In the genomic region with DNA sequence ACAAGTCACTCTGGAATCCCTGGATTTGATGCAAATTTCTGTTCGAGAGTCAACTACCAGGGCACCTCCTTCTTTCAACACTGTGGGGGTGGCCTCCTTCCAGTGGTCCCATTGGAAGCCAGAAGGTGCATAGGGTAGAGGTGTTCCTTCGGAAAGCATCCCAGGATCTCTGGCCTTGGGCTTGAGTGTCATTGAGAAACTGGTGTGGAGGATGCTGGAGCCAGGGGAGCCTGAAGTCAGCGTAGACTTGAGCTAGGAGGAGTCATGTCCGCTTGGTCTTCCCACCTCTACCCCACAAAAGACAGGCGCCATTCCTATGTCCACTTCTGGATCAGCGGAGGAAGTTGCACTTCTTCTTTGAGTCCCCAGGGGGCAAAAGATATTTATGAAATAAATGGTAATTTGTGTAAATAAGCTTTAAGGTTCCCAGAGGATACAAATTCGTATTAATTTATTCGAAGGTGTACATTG, we compare ENCODE assay signal across 9 mouse cellular contexts. TPM values are rescaled to one million over a fixed set of nuclear protein-coding genes. Genes with fewer than 3 reads are reported as not detected.
DNase-seq lines count a peak whose midpoint lies in the region; ATAC-seq and TF ChIP-seq lines count a peak whose summit lies in the region.
"Had no signal": no experiment of that assay in that cellular context is flagged by ENCODE, and none has a peak within 500 bp of the region (broad histone marks: within the 10 kb centered on the region; RNA-seq: fewer than 3 reads in every experiment).

No protein-coding gene starts in this region.

- no peaks in the 10 kb centered on the region for H3K36me3 ChIP-seq in intestine, embryonic 14.5 days (ENCODE audit: control insufficient read depth, insufficient read depth, low read length)

- H3K4me2 ChIP-seq in intestine, embryonic 14.5 days (ENCODE audit: low read length): peak overlapping the region; percentile 84

- intact Hi-C loops in gastrocnemius, postnatal 36 days (cut with DNase I): loop anchor here (5.0 to 10.0 kb wide), 2 partner anchors 374 to 514 kb away; a partner anchor contains a TSS
- intact Hi-C loops in left cerebral cortex, adult 2 months (cut with DNase I): loop anchor here (5.0 to 10.0 kb wide), 5 partner anchors 324 to 1989 kb away; a partner anchor contains a TSS

- H3K9me3 ChIP-seq in intestine, embryonic 14.5 days (ENCODE audit: control insufficient read depth, low read length): no peaks in the 10 kb centered on the region

- TF ChIP-seq CTCF in left cerebral cortex, adult 2 months (IDR thresholded peaks at IDR 0.05): no peak

- peaks cover 33% of the 10 kb centered on the region for H3K4me1 ChIP-seq in intestine, embryonic 14.5 days (replicated peaks; ENCODE audit: control insufficient read depth, insufficient read depth, low read length)

- peak overlapping the region; percentile 78 for H3K9ac ChIP-seq in intestine, embryonic 14.5 days (ENCODE audit: low read length)

- ATAC-seq in intestine, embryonic 14.5 days (replicated peaks; ENCODE audit: low FRiP score, low TSS enrichment, low read depth): no peak
- ATAC-seq in granulocyte monocyte progenitor cell, adult 5-6 weeks (replicated peaks; ENCODE audit: poor library complexity, severe bottlenecking): no peak

- peak overlapping the region; percentile 63 for H3K4me3 ChIP-seq in intestine, embryonic 14.5 days (ENCODE audit: low read depth, low read length)
- H3K4me3 ChIP-seq in left cerebral cortex, adult 2 months: no peak overlapping the region

- peak; percentile 36 for DNase-seq in kidney, adult 18-20 months
- DNase-seq in kidney, postnatal 25 days: no peak
- peak; percentile 65 for DNase-seq in embryo, embryonic 11 days
- peak; percentile 69 for DNase-seq in intestine, embryonic 14.5 days (ENCODE audit: low spot score)
- peak; percentile 20 for DNase-seq in naive thymus-derived CD4-positive, alpha-beta T cell, adult 2 months (ENCODE audit: low read depth)
- DNase-seq in gastrocnemius, postnatal 36 days: no peak
- DNase-seq in left cerebral cortex, adult 2 months (ENCODE audit: extremely low spot score in 1 of 2, low spot score in 2 of 2): no peak

- peaks cover 75% of the 10 kb centered on the region for H3K27me3 ChIP-seq in intestine, embryonic 14.5 days (replicated peaks; ENCODE audit: control insufficient read depth, insufficient read depth, low read length)

- peak overlapping the region; percentile 58 for H3K27ac ChIP-seq in intestine, embryonic 14.5 days (ENCODE audit: low read depth)
- H3K27ac ChIP-seq in left cerebral cortex, adult 2 months: no peak overlapping the region

- WGBS in intestine, embryonic 14.5 days: 24% methylated on average over 8 of the region's 8 CpGs

RNA-seq across cellular contexts. Expression of a gene that starts 8.9 kb away (rescaled TPM):
- not detected in 2 replicates for polyA plus RNA-seq in intestine, embryonic 14.5 days (2014; fragmentation: Nextera tagmentation; extraction: Ambion mirVana)
- total RNA-seq in gastrocnemius, postnatal 36 days (2021): not detected
- not detected in 2 replicates for total RNA-seq in granulocyte monocyte progenitor cell, adult 5-6 weeks (2014; fragmentation: Nextera tagmentation)
- not detected in 2 replicates for total RNA-seq in granulocyte monocyte progenitor cell, adult 5-6 weeks (2017)
- total RNA-seq in left cerebral cortex, adult 2 months (2021): not detected
- total RNA-seq: hematopoietic stem cell, adult 5-6 weeks had no signal

RNA-seq across cellular contexts. Expression of a gene that starts 8.9 kb away (rescaled TPM):
- 7.2 and 7.7 TPM in 2 replicates for polyA plus RNA-seq in intestine, embryonic 14.5 days (2014; fragmentation: Nextera tagmentation; extraction: Ambion mirVana)
- total RNA-seq in gastrocnemius, postnatal 36 days (2021): 1 to 10 TPM; 3.0 to 3.7 TPM
- total RNA-seq in granulocyte monocyte progenitor cell, adult 5-6 weeks (2014; fragmentation: Nextera tagmentation): 0.11 TPM in 1 of 2 replicates, not detected in the other
- total RNA-seq in granulocyte monocyte progenitor cell, adult 5-6 weeks (2017): not detected in 2 replicates
- 1 to 10 TPM; 1.9 to 2.0 TPM for total RNA-seq in left cerebral cortex, adult 2 months (2021)

RNA-seq across cellular contexts. Expression of a gene that starts 45.0 kb away (rescaled TPM):
- polyA plus RNA-seq in intestine, embryonic 14.5 days (2014; fragmentation: Nextera tagmentation; extraction: Ambion mirVana): not detected in 2 replicates
- 1 to 10 TPM; 1.4 to 1.7 TPM for total RNA-seq in gastrocnemius, postnatal 36 days (2021)
- total RNA-seq in granulocyte monocyte progenitor cell, adult 5-6 weeks (2014; fragmentation: Nextera tagmentation): not detected in 2 replicates
- total RNA-seq in granulocyte monocyte progenitor cell, adult 5-6 weeks (2017): not detected in 2 replicates
- under 1 TPM in 1 of 2 experiments, not detected in 1; 0.19 TPM for total RNA-seq in left cerebral cortex, adult 2 months (2021)

Comparison
In these comparisons a context has a peak if more than half of its experiments do, and no peak if none do; other contexts are left out.
1. DNase-seq: peak in kidney, adult 18-20 months (single experiment), embryo, embryonic 11 days (single experiment), intestine, embryonic 14.5 days (single experiment) and naive thymus-derived CD4-positive, alpha-beta T cell, adult 2 months (single experiment); none in kidney, postnatal 25 days (0 of 2), gastrocnemius, postnatal 36 days (0 of 2) and left cerebral cortex, adult 2 months (0 of 2).